ENCODE assay signal across 8 mouse cellular contexts in the genomic region with DNA sequence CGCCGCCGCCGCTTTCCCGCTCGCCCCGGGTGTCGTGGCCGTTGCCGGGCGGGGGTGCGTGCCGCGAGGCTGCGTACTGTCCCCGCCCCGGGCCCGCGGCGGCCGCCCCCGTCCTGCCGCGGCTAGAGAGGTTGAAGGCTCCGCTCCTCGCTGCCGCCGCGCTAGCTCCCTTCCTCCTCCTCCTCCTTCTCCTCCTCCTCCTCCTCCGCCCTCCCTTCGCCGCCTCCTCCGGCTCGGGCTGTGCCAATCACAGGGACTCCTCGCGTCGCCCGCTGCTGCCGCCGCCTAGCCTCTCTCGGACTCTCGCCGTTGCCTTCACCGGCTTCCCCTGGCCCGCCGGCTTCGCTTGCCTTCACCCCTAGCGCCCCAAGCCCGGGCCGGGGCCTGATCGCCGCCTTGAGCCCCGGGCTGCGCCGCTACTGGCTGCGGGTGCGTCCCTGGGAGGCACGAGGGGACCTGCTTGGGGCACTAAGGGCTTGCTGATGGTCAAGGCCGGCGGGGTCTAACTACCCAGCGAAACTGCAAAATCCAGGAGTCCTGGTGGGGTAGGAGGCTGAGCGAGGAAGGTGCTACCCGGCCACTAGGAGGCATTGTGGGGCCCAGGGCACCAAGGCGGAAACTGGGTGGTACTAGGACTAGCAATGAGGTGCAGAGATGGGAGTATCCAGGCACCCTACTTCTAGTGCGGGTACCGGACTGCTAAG. TPM values are rescaled to one million over a fixed set of nuclear protein-coding genes. Genes with fewer than 3 reads are reported as not detected.
DNase-seq lines count a peak whose midpoint lies in the region; ATAC-seq lines count a peak whose summit lies in the region.

Gene Slco3a1 (minus strand): TSS at position 173 of the 704 bp plus-strand sequence.

- peak within 1 kb of the TSS; percentile 89 for H3K4me3 ChIP-seq in hindbrain, embryonic 15.5 days

- H3K4me1 ChIP-seq in hindbrain, embryonic 15.5 days (replicated peaks) = peaks cover 32% of the 10 kb centered on the region

- H3K9ac ChIP-seq in hindbrain, embryonic 15.5 days = peak within 1 kb of the TSS; percentile 83

- peak; percentile 80 for ATAC-seq in hindbrain, embryonic 15.5 days (ENCODE audit: low FRiP score, low read depth)

- H3K4me2 ChIP-seq in hindbrain, embryonic 15.5 days = peak within 1 kb of the TSS; percentile 73

- H3K27me3 ChIP-seq in hindbrain, embryonic 15.5 days = no peaks in the 10 kb centered on the region

- H3K9me3 ChIP-seq in hindbrain, embryonic 15.5 days = no peaks in the 10 kb centered on the region

- 2% methylated on average over 62 of the region's 66 CpGs for WGBS in hindbrain, embryonic 15.5 days

- H3K27ac ChIP-seq in hindbrain, embryonic 15.5 days (replicated peaks) = peak within 1 kb of the TSS; percentile 89

- peak; percentile 83 for DNase-seq in NIH3T3 (ENCODE audit: low read depth)
- peak; percentile 78 to 85 for DNase-seq in cerebellum, postnatal 14 days
- peak; percentile 84 for DNase-seq in gastrocnemius, adult 18-20 months (ENCODE audit: low spot score)
- DNase-seq in left cerebral cortex, adult 11 months (ENCODE audit: low spot score) = peak; percentile 54
- peak; percentile 89 for DNase-seq in lung, postnatal 36 days
- DNase-seq in retina, postnatal 1 day = peak; percentile 83
- DNase-seq in thymus, postnatal 4 days = peak; percentile 84

- H3K36me3 ChIP-seq in hindbrain, embryonic 15.5 days = no peaks in the 10 kb centered on the region

RNA-seq across cellular contexts. Expression of gene Slco3a1, which starts in this region (rescaled TPM):
- 10 to 100 TPM; 60.0 to 77.8 TPM for total RNA-seq in gastrocnemius, adult 18-20 months (2021)
- polyA plus RNA-seq in hindbrain, embryonic 15.5 days (2015; fragmentation: Nextera tagmentation; extraction: Ambion mirVana) = 21.3 and 21.8 TPM in 2 replicates

Comparison
In these comparisons a context has a peak if more than half of its experiments do, and no peak if none do; other contexts are left out.
1. Peak in every context shown above with its lines: DNase-seq, ATAC-seq, H3K4me3 ChIP-seq and H3K27ac ChIP-seq.